Mouse (Mus musculus) kidney, adult 2 months (tissue): ENCODE results near the gene H2-M5.

Source experiments
- CTCF ChIP-seq: fragments of 200-500 bp; conservative IDR thresholded peaks from 2 replicates; pipeline ENCODE4 v1.5.1; 2011; ENCODE audit warnings: low read depth, mild to moderate bottlenecking, control low read depth, low read length, moderate library complexity, mixed read lengths; ENCODE audit not compliant: insufficient read depth, insufficient read length
- POLR2A ChIP-seq: fragments of 200-500 bp; IDR thresholded peaks from one replicate; pipeline ENCODE4 v1.6.1; 2011; ENCODE audit warnings: low read depth, low read length, control low read depth

DNA sequence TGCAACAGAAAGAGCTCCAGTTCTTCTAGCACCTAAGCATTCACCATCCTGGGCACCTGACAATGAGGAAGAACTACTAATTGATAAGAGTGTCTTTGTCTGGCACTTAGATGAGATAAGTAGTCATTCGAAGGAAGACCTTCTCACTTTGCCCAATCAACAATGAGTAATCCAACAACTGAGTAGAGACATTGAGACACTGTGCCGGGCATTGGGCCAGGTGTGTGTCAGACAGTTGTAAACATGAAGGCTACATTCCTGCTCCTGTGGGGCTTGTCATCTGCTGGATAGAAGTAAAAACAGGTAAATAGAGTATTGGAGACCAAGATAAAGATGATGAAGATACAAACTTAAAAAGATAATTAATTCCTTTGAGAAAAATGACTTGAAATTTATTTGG lies 51.3 kb downstream of the H2-M5 start:
- no peak for TF ChIP-seq CTCF
- no peak for TF ChIP-seq POLR2A
